Mouse (Mus musculus) embryonic fibroblast, embryonic 13.5 days (primary cell): ENCODE data around the gene Fryl.

ENCODE experiments used
- CTCF ChIP-seq: IDR thresholded peaks from 2 replicates; pipeline ENCODE4 v1.5.1; 2011; ENCODE audit warnings: mild to moderate bottlenecking, control low read depth, low read length, moderate library complexity, borderline replicate concordance; ENCODE audit not compliant: insufficient read depth
- POLR2A ChIP-seq: IDR thresholded peaks from 2 replicates; pipeline ENCODE4 v1.6.1; 2011; ENCODE audit warnings: low read depth, mild to moderate bottlenecking, control low read depth, low read length, moderate library complexity

- no peak for TF ChIP-seq CTCF
- no peak for TF ChIP-seq POLR2A
Measured at GRCm38 (mm10) chr5:73135131-73135530, 121.3 kb downstream of the Fryl start.
